Mouse (Mus musculus): ENCODE results near the gene Cybc1. TPM values are rescaled to one million over a fixed set of nuclear protein-coding genes. Genes with fewer than 3 reads are reported as not detected.

Cybc1 gene
- 32.6 and 33.0 TPM in 2 replicates for polyA plus RNA-seq (2012; rRNA removed)

GRCm38 (mm10) chr11:121229018-121229439, at the start of gene Cybc1:
Gene Cybc1 (minus strand): TSS chr11:121229322.
- WGBS, result under 1% methylated on average over 23 of the region's 23 CpGs
- peak; percentile 65 for DNase-seq (ENCODE audit: low read depth, low spot score)

- 76% methylated on average over 3 of the region's 3 CpGs for WGBS
- no peak for DNase-seq (ENCODE audit: low read depth, low spot score)
Measured at GRCm38 (mm10) chr11:121278011-121278410, 48.9 kb upstream of the Cybc1 start.

DNA sequence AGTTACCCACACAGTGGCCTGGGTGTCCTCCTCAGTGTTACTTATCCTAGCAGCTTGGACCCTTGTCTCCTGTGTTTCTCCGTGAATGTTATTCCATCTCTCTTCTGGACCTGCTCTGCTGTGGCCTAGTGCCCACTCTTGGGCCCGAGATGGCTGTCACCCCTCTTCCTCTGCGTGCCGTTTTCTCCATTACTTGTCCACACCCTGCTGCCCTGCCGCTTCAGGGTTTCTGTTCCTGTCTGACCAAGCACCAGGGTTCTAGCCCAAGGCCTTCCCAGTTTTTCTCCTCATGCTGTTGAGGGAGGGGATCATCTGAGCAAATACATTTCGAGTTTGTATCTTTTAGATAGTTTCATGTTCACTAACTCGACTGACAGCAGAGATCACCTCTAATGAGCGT, 48.4 kb upstream of the Cybc1 start:
- no peak for DNase-seq (ENCODE audit: low read depth, low spot score)
- WGBS, result 83% methylated on average over 8 of the region's 8 CpGs

DNA sequence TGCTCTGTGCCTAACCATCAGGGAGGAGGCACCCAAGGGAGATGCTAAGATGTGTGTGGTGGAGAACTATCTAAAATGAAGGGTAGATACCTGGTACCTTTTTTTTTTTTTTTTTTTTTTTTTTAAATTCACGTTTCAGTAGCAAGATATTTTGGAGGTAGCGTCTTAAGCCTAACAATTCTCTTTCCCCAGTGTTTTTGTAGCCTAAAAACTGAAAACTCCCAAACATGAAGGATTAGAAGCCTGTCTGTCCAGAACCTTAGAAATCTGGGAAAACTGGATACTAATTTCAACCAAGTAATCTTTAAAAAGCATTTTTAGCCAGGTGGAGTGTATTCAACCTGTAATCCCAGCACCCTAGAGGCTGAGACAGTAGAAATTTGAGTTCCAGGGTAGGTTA, 32.0 kb upstream of the Cybc1 start:
- 31% methylated on average over 2 of the region's 2 CpGs for WGBS
- no peak for DNase-seq (ENCODE audit: low read depth, low spot score)

DNA sequence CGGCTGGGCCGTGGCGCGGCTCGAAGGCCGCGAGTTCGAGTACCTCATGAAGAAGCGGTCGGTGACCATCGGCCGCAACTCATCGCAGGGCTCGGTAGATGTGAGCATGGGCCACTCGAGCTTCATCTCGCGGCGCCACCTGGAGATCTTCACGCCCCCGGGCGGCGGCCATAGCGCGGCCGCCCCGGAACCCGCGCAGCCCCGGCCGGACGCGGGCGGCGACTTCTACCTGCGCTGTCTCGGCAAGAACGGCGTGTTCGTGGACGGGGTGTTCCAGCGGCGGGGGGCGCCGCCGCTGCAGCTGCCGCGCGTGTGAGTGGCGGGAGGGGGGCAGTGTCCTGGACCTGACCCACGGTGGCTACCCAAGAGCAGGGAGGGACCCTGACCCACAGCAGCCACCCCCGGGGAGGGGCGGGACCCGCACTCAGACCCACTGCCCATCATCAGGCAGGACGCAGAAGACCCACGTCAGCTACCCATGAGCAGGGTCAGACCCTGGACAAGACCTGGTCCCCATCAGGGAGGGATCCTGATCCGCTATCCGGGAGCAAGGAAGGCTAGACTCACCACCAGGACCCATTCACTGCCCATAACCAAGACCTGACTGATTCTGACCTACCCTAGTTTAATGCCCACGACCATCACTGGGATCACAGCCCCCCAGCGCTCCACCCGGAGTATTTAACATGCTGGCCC, 31.2 kb upstream of the Cybc1 start:
- no peak for DNase-seq (ENCODE audit: low read depth, low spot score)
- under 1% methylated on average over 59 of the region's 60 CpGs for WGBS

DNA sequence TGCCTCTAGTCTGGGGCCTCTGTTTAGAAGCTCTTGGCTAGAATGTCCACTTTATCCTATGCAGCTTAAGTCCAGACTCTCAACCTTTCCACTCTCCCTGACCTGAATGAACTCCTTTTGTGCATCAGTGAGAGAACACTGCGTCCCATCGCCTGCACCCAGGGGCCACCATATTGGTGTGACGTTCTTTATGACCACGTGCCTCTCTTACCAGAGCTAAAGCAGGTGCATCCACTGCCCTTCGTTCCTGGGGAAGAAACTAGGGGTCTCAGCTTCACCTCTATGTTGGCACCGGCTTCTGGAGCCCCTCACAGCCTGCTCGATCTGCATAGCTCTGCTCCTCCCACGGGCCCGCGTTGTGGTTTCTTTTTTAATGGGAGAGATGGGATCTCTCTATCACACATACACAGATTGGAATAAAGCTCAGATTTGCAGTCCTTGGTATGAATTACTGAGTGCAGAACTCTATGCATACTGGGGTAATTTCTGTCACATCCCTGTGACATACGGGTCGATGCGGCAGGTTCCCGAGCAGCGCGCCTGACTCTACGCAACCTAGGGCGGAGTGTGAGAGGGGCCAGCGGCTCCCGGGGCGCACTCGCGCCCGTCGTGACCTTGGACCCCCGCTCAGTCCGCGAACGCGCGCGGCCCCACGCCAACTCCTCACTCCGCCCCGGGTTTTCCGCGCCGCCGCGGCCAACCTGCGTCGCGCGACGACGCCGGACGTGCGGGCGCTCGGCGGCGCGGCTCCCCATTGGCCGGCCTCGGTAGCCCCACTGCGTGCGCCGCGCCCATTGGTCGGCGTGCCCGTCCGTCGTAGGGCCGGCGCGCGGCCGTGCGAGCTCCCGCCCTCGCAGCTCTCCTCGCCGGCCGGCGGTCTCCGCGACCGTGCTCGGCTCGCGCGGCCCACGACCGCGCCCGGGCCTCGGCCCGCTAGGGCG, 30.3 kb upstream of the Cybc1 start, which contains the start of gene Foxk2:
Gene Foxk2 (plus strand): TSS at position 831 of the 941 bp plus-strand sequence.
- WGBS, result under 1% methylated on average over 90 of the region's 91 CpGs
- peak; percentile 44 for DNase-seq (ENCODE audit: low read depth, low spot score)

GRCm38 (mm10) chr11:121250196-121250595, 21.1 kb upstream of the Cybc1 start:
- no peak for DNase-seq (ENCODE audit: low read depth, low spot score)
- 93% methylated on average over 8 of the region's 8 CpGs for whole genome bisulfite sequencing

- 93% methylated on average over 2 of the region's 2 CpGs for WGBS
- DNase-seq (ENCODE audit: low read depth, low spot score), result no peak
Measured at GRCm38 (mm10) chr11:121239669-121240068, 10.5 kb upstream of the Cybc1 start.

DNA sequence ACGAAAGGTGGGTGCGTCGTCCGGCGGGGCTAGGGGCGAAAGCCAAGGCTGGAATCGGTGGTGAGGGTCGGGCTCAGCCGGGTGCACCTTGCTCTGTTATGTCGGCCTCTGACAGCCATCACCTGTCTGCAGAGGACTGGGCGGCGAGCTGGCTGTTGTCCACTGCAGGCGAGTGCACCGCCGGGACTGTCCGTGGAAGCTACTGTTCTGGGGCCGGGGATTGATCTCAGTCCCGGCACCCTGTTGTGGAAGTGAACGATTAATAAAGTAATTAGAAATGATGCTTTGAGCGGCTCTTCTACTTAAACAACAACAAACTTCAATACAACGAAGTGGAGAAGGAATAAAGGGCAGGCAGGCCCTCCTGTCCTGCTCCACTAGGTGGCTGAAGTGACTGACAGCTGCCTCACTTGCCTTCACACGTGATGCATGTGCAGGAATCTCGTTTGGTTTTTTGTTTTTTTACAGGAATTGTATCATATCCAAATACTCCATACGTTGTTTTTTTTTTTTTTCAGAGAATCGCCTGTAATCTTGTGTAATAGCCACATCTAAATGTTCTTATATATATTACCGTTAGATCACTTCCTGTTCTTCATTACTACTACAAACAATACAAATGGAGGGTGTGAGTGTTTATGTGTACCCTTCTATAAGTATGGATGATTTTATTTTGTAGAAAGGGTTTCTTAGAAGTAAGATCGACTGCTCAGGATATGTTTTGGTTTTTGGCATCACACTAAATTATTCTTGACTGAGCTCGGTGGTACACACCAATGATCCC, 8.4 kb upstream of the Cybc1 start:
- WGBS, result 2% methylated on average over 28 of the region's 28 CpGs
- DNase-seq (ENCODE audit: low read depth, low spot score), result peak; percentile 44

GRCm38 (mm10) chr11:121236564-121237344, 7.6 kb upstream of the Cybc1 start, which contains the start of gene Narf:
Gene Narf (plus strand): TSS chr11:121237253.
- under 1% methylated on average over 50 of the region's 50 CpGs for WGBS

GRCm38 (mm10) chr11:121235475-121236238, 6.5 kb upstream of the Cybc1 start:
- DNase-seq (ENCODE audit: low read depth, low spot score), result no peak
- 18% methylated on average over 9 of the region's 9 CpGs for WGBS

More at GRCm38 (mm10) chr11:121236564-121237344, 7.6 kb upstream of the Cybc1 start, which contains the start of gene Narf:
- DNase-seq (ENCODE audit: low read depth, low spot score), result peak; percentile 100

DNA sequence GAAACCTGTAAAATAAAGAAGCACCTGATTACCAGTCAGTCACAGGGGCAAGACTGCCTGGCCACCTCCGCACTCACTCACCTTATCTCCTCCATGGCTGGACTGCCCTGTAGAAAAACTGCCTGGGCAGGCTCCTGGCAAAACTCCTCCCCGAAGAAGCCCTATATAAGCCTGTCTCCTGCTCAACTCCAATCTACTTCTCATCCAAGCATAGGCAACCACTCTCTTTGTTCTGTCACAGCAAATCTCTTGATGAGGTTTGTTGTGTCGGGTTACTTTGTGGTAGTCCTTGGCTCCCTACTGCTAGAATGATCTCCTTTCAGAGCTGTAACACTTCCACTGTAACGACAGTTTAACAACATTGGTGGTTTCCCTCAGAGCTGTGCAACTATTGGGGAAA, 3.6 kb upstream of the Cybc1 start:
- DNase-seq (ENCODE audit: low read depth, low spot score), result no peak
- WGBS, result 53% methylated on average over 4 of the region's 4 CpGs

DNA sequence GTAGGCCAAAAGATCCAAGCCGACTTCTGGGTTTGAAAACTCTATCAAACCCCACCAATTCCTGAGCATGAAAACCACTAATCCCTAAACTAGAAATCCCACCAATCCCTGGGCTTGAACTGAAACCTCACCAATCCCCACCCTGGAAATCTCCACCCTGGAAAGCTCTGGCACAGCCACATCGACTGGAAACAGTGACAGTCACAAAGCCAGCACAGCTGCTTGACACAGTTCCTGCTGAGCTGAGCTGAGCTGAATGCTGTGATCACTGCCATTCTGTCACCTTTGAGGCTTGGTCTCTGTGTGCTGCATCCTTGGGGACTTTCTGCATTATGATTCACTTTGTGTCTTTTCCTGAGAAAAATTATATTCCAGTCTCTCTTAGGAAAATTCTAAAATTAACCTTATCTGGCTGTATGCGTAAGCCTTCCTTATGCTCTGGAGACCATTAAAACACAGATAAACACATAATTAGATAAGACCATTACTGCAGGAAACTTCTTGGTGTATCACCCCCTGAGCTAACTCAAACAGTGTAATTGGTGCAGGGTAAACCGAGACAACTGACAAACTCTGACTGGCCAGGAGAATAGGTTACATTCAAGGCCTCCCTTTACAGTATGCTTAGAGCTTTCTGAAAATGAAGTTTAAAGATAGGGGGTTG, 2.6 kb upstream of the Cybc1 start:
- 57% methylated on average over 4 of the region's 4 CpGs for WGBS
- no peak for DNase-seq (ENCODE audit: low read depth, low spot score)

DNA sequence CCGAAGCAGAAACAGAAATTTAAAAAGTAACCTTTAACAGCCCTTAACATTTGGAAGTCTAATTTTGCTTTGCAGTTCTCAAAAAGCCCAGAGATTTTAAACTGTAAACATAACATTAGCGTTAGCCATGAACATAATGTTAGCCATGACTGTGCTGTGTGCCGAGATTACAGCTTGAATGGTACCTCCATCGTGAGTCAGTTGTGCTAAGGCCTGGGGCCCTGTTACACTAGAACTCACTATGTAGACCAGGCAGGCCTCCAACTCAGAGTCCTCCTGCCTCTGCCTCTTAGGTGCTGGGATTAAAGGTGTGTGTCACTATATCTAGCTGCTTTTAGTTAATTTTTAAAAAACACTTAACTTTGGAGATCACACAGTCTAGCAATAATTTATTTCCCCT, 2.1 kb upstream of the Cybc1 start:
- no peak for DNase-seq (ENCODE audit: low read depth, low spot score)
- WGBS, result 76% methylated on average over 4 of the region's 4 CpGs

GRCm38 (mm10) chr11:121228129-121229017, 749 bp downstream of the Cybc1 start:
- DNase-seq (ENCODE audit: low read depth, low spot score), result no peak
- 11% methylated on average over 21 of the region's 21 CpGs for WGBS

DNA sequence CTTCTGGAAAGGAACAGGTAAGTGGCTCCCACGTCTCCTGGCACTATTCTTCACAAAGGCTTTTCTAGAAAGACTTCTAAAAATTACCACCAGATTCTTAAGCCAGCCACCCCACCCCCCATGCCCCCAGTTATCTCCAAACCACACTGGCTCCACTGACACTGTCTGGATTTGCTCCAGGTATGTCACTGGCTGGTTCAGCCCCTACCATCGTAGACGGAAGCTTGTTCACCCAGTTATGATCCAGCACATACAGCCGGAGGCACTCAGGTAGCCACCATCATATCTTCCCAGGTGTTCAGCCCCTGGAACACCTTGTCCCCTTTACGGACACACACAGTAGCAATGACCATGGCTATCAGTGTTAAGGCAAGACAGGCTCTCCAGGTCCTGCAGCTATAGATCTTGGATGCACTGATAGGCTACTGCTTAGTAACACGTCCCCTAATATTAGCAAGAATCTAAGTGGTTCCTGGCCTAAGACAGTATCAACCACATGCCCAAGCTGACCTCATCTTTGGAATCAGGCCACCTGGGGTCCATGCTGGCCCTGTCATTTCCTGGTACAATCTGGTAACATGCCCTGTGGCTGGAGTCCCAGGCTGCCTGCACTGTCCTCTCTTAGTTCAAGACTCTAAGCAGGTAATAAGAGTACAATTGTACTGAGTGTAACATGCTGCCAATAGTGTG, 7.7 kb downstream of the Cybc1 start:
- WGBS, result 91% methylated on average over 6 of the region's 6 CpGs
- no peak for DNase-seq (ENCODE audit: low read depth, low spot score)

Measured in large intestine, adult 2 months (tissue).